Mouse (Mus musculus): Measurements from ENCODE around the gene Gstz1. TPM values are rescaled to one million over a fixed set of nuclear protein-coding genes. Genes with fewer than 3 reads are reported as not detected.

The Gstz1 gene
- polyA plus RNA-seq, 1 experiment, result 44.3 TPM

GRCm38 (mm10) chr12:87158099-87158498 lies 11.1 kb downstream of the Gstz1 start:
- Histone ChIP-seq H3K79me2 (ENCODE audit: control insufficient read depth, insufficient read depth) (no peaks in the 10 kb centered on the region), H3K36me3 (ENCODE audit: control insufficient read depth, insufficient read depth) (no peaks in the 10 kb centered on the region), H3K4me3 (no peak overlapping the region), H3K4me2 (ENCODE audit: low read depth) (no peak overlapping the region), H3ac (ENCODE audit: control insufficient read depth, insufficient read length) (no peak overlapping the region), H3K27me3 (ENCODE audit: control insufficient read depth, insufficient read depth, insufficient read length) (no peaks in the 10 kb centered on the region)
- TF ChIP-seq MAX (IDR thresholded peaks at IDR 0.05; ENCODE audit: low read depth), result no peak
- TF ChIP-seq SRF (IDR thresholded peaks at IDR 0.05; ENCODE audit: control insufficient read depth, insufficient read length, low read depth), result no peak
- TF ChIP-seq TCF12 (IDR thresholded peaks at IDR 0.05; ENCODE audit: insufficient read depth, poor library complexity, severe bottlenecking), result no peak
- TF ChIP-seq POLR2A (IDR thresholded peaks at IDR 0.05; ENCODE audit: insufficient read length, low read depth), result no peak
- no peak for TF ChIP-seq TCF3 (IDR thresholded peaks at IDR 0.05; ENCODE audit: insufficient read length, low read depth)
- no peak for TF ChIP-seq USF1 (IDR thresholded peaks at IDR 0.05; ENCODE audit: low read depth)
- TF ChIP-seq REST (IDR thresholded peaks at IDR 0.05; ENCODE audit: insufficient read depth, insufficient read length), result no peak
- no peak for TF ChIP-seq POLR2AphosphoS2 (IDR thresholded peaks at IDR 0.05; ENCODE audit: insufficient read length, low read depth)
- TF ChIP-seq MYOD1 (IDR thresholded peaks at IDR 0.05; ENCODE audit: control insufficient read depth in 1 of 3, insufficient read length in 2 of 3, low read depth in 2 of 3), result no peak
- no peak for TF ChIP-seq E2F4 (IDR thresholded peaks at IDR 0.05; ENCODE audit: insufficient read depth)
- no peak for TF ChIP-seq MYOG (IDR thresholded peaks at IDR 0.05; ENCODE audit: control insufficient read depth in 1 of 3, insufficient read depth in 1 of 3, insufficient read length in 2 of 3, low read depth in 2 of 3)
- TF ChIP-seq CEBPB (IDR thresholded peaks at IDR 0.05; ENCODE audit: insufficient read depth, poor library complexity, severe bottlenecking), result no peak

DNA sequence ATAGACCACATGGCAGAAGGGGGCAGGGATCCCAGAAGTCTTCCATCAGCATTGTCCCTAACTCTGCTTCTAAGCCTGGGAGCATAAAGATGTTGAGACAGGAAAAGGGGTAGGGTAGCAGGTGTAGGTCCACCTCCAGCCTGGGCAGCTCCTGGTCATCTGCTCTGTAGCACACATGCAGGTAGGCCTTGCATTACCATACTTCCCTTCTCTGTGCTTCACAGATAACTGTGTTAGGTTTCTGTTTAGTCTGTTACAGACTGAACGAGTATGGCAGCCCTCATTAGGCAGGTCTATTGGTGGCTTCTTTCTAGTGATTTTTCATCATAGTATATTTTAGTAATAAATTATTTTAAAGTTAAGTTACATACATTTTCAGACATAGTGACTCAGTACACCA lies 13.3 kb downstream of the Gstz1 start:
- Histone ChIP-seq H3K4me2 (ENCODE audit: low read depth) (no peak overlapping the region), H3K27me3 (ENCODE audit: control insufficient read depth, insufficient read depth, insufficient read length) (no peaks in the 10 kb centered on the region), H3K36me3 (ENCODE audit: control insufficient read depth, insufficient read depth) (no peaks in the 10 kb centered on the region), H3K4me3 (no peak overlapping the region), H3ac (ENCODE audit: control insufficient read depth, insufficient read length) (no peak overlapping the region), H3K79me2 (ENCODE audit: control insufficient read depth, insufficient read depth) (no peaks in the 10 kb centered on the region)
- TF ChIP-seq E2F4 (IDR thresholded peaks at IDR 0.05; ENCODE audit: insufficient read depth) (no peak), POLR2AphosphoS2 (IDR thresholded peaks at IDR 0.05; ENCODE audit: insufficient read length, low read depth) (no peak), POLR2A (IDR thresholded peaks at IDR 0.05; ENCODE audit: insufficient read length, low read depth) (no peak), TCF12 (IDR thresholded peaks at IDR 0.05; ENCODE audit: insufficient read depth, poor library complexity, severe bottlenecking) (no peak), MYOD1 (IDR thresholded peaks at IDR 0.05; ENCODE audit: control insufficient read depth in 1 of 3, insufficient read length in 2 of 3, low read depth in 2 of 3) (no peak)

GRCm38 (mm10) chr12:87160815-87161214 lies 13.8 kb downstream of the Gstz1 start:
- Histone ChIP-seq H3ac (ENCODE audit: control insufficient read depth, insufficient read length) (no peak overlapping the region), H3K79me2 (ENCODE audit: control insufficient read depth, insufficient read depth) (no peaks in the 10 kb centered on the region), H3K4me2 (ENCODE audit: low read depth) (no peak overlapping the region), H3K36me3 (ENCODE audit: control insufficient read depth, insufficient read depth) (no peaks in the 10 kb centered on the region), H3K4me3 (no peak overlapping the region), H3K27me3 (ENCODE audit: control insufficient read depth, insufficient read depth, insufficient read length) (no peaks in the 10 kb centered on the region)
- TF ChIP-seq TCF3 (IDR thresholded peaks at IDR 0.05; ENCODE audit: insufficient read length, low read depth) (no peak), MYOD1 (IDR thresholded peaks at IDR 0.05; ENCODE audit: control insufficient read depth in 1 of 3, insufficient read length in 2 of 3, low read depth in 2 of 3) (no peak), USF1 (IDR thresholded peaks at IDR 0.05; ENCODE audit: low read depth) (no peak)

DNA sequence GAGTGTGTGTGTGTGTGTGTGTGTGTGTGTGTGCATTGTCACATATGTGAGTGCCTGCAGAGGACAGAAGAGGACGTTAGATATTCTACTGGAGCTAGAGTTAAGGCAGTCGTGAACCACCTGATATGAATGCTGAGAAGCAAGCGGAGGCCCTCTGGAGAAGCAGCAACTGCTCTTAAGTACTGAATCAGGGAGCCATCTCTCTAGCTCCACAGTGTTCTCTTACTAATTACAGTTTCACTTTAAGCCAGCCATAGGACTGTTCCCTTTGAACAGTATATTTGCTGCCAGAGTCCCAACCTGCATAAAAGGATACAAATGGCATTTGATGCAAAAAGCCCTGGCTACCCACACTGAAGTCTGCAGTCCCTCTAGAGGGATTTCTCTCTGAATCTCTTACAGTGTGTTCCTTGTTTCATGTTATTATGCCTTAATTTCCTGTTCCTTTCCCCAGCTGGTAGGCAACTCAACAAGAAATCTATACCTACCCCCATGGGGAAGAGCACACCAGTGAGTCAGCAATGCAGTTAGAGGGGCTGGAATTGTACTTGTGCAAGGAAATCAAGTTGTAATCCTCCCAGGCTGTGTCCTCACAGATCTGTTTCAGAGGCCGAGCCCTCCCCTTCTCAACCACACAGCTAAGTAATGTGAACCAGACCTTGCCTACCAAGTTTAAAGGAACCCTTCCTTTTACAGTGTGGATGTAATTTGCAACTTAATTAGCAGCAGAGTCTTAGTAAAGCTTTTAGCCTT lies 28.4 kb downstream of the Gstz1 start:
- no peaks in the 10 kb centered on the region for H3K36me3 ChIP-seq (ENCODE audit: control insufficient read depth, insufficient read depth)
- H3ac ChIP-seq (ENCODE audit: control insufficient read depth, insufficient read length), result no peak overlapping the region
- no peak overlapping the region for H3K4me2 ChIP-seq (ENCODE audit: low read depth)
- TF ChIP-seq TCF3 (IDR thresholded peaks at IDR 0.05; ENCODE audit: insufficient read length, low read depth), result no peak
- no peak for TF ChIP-seq SRF (IDR thresholded peaks at IDR 0.05; ENCODE audit: control insufficient read depth, insufficient read length, low read depth)
- TF ChIP-seq MAX (IDR thresholded peaks at IDR 0.05; ENCODE audit: low read depth), result no peak
- TF ChIP-seq MYOD1 (IDR thresholded peaks at IDR 0.05; ENCODE audit: control insufficient read depth in 1 of 3, insufficient read length in 2 of 3, low read depth in 2 of 3), result no peak
- no peak for TF ChIP-seq POLR2A (IDR thresholded peaks at IDR 0.05; ENCODE audit: insufficient read length, low read depth)
- TF ChIP-seq POLR2AphosphoS2 (IDR thresholded peaks at IDR 0.05; ENCODE audit: insufficient read length, low read depth), result no peak
- no peak for TF ChIP-seq TCF12 (IDR thresholded peaks at IDR 0.05; ENCODE audit: insufficient read depth, poor library complexity, severe bottlenecking)
- no peak for TF ChIP-seq USF1 (IDR thresholded peaks at IDR 0.05; ENCODE audit: low read depth)
- no peak for TF ChIP-seq CEBPB (IDR thresholded peaks at IDR 0.05; ENCODE audit: insufficient read depth, poor library complexity, severe bottlenecking)
- no peak for TF ChIP-seq MYOG (IDR thresholded peaks at IDR 0.05; ENCODE audit: control insufficient read depth in 1 of 3, insufficient read depth in 1 of 3, insufficient read length in 2 of 3, low read depth in 2 of 3)
- no peak for TF ChIP-seq REST (IDR thresholded peaks at IDR 0.05; ENCODE audit: insufficient read depth, insufficient read length)
- no peak for TF ChIP-seq E2F4 (IDR thresholded peaks at IDR 0.05; ENCODE audit: insufficient read depth)
- no peak overlapping the region for H3K4me3 ChIP-seq
- H3K79me2 ChIP-seq (ENCODE audit: control insufficient read depth, insufficient read depth), result no peaks in the 10 kb centered on the region
- H3K27me3 ChIP-seq (ENCODE audit: control insufficient read depth, insufficient read depth, insufficient read length), result no peaks in the 10 kb centered on the region

DNA sequence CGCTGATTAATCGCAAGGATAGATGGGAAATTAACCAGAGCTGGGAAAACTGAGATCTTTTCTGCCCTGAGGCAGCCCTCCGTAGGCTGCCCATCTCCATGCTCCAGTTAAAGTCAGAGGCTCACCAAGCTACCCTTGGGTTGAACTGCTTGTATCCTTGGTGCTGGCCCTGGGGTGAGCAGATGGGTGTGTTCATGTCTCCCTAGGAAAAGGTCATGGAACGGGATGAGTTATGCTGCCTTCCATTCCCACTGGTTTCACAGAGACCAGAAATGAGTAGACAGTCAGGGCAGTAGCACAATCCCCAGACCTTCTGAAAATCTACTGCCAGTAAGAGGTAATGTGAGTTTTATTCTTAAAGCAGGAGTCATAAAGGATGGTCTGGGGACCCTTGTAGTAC lies 30.7 kb downstream of the Gstz1 start:
- H3K79me2 ChIP-seq (ENCODE audit: control insufficient read depth, insufficient read depth), result no peaks in the 10 kb centered on the region
- no peak overlapping the region for H3K4me3 ChIP-seq
- no peak overlapping the region for H3ac ChIP-seq (ENCODE audit: control insufficient read depth, insufficient read length)
- H3K36me3 ChIP-seq (ENCODE audit: control insufficient read depth, insufficient read depth), result no peaks in the 10 kb centered on the region
- H3K4me2 ChIP-seq (ENCODE audit: low read depth), result no peak overlapping the region
- H3K27me3 ChIP-seq (ENCODE audit: control insufficient read depth, insufficient read depth, insufficient read length), result no peaks in the 10 kb centered on the region
- TF ChIP-seq MYOG (IDR thresholded peaks at IDR 0.05; ENCODE audit: control insufficient read depth in 1 of 3, insufficient read depth in 1 of 3, insufficient read length in 2 of 3, low read depth in 2 of 3) (no peak), MYOD1 (IDR thresholded peaks at IDR 0.05; ENCODE audit: control insufficient read depth in 1 of 3, insufficient read length in 2 of 3, low read depth in 2 of 3) (no peak), USF1 (IDR thresholded peaks at IDR 0.05; ENCODE audit: low read depth) (no peak), POLR2A (IDR thresholded peaks at IDR 0.05; ENCODE audit: insufficient read length, low read depth) (no peak), TCF12 (IDR thresholded peaks at IDR 0.05; ENCODE audit: insufficient read depth, poor library complexity, severe bottlenecking) (no peak), SRF (IDR thresholded peaks at IDR 0.05; ENCODE audit: control insufficient read depth, insufficient read length, low read depth) (no peak), MAX (IDR thresholded peaks at IDR 0.05; ENCODE audit: low read depth) (no peak), REST (IDR thresholded peaks at IDR 0.05; ENCODE audit: insufficient read depth, insufficient read length) (no peak), TCF3 (IDR thresholded peaks at IDR 0.05; ENCODE audit: insufficient read length, low read depth) (no peak), E2F4 (IDR thresholded peaks at IDR 0.05; ENCODE audit: insufficient read depth) (no peak), CEBPB (IDR thresholded peaks at IDR 0.05; ENCODE audit: insufficient read depth, poor library complexity, severe bottlenecking) (no peak)

All from myocyte (in vitro differentiated cells).